ENCODE assay signal across 9 mouse cellular contexts in genomic region chr10:89874036-89874435, GRCm38 (mm10). TPM values are rescaled to one million over a fixed set of nuclear protein-coding genes. Genes with fewer than 3 reads are reported as not detected.
A peak's percentile ranks its signal among the peaks of the same experiment; 100 is the strongest.
DNase-seq lines count a peak whose midpoint lies in the region; ATAC-seq and TF ChIP-seq lines count a peak whose summit lies in the region.
"Had no signal": no experiment of that assay in that cellular context is flagged by ENCODE, and none has a peak within 500 bp of the region (broad histone marks: within the 10 kb centered on the region; RNA-seq: fewer than 3 reads in every experiment).

No protein-coding gene starts in this region.

- H3K27ac ChIP-seq in forebrain, embryonic 14.5 days (ENCODE audit: low read depth, low read length) = no peak overlapping the region
- H3K27ac ChIP-seq in liver, embryonic 13.5 days = no peak overlapping the region
- H3K27ac ChIP-seq in stomach, embryonic 16.5 days (ENCODE audit: low read length) = no peak overlapping the region

- no peak for TF ChIP-seq CTCF in E14TG2a.4 (conservative IDR thresholded peaks at IDR 0.05; ENCODE audit: low read length)

- DNase-seq in embryo, embryonic 10.5 days (ENCODE audit: low spot score) = peak; percentile 22
- no peak for DNase-seq in embryo, embryonic 10 days (ENCODE audit: low spot score)
- peak; percentile 47 for DNase-seq in forebrain, embryonic 14.5 days (ENCODE audit: low spot score)
- DNase-seq in liver, embryonic 13.5 days = no peak

- peaks cover 36% of the 10 kb centered on the region for H3K27me3 ChIP-seq in E14TG2a.4 (ENCODE audit: insufficient read depth, low read length)
- no peaks in the 10 kb centered on the region for H3K27me3 ChIP-seq in forebrain, embryonic 14.5 days (replicated peaks; ENCODE audit: control insufficient read depth, insufficient read depth, low read length)
- peaks cover 41% of the 10 kb centered on the region for H3K27me3 ChIP-seq in liver, embryonic 13.5 days
- peaks cover 18% of the 10 kb centered on the region for H3K27me3 ChIP-seq in stomach, embryonic 16.5 days (ENCODE audit: control insufficient read depth, insufficient read depth, low read length)

- H3K4me1 ChIP-seq in E14TG2a.4 (replicated peaks; ENCODE audit: low read depth, low read length) = peaks cover 15% of the 10 kb centered on the region
- H3K4me1 ChIP-seq in forebrain, embryonic 14.5 days (ENCODE audit: control insufficient read depth, insufficient read depth, low read length) = peaks cover 7% of the 10 kb centered on the region; the same call in 1 of the 2 replicates
- peaks cover 8% of the 10 kb centered on the region; the same call in 1 of the 2 replicates for H3K4me1 ChIP-seq in liver, embryonic 13.5 days (replicated peaks)
- H3K4me1 ChIP-seq in stomach, embryonic 16.5 days (ENCODE audit: control insufficient read depth, insufficient read depth, low read length) = peaks cover 10% of the 10 kb centered on the region

- 3% methylated on average over 8 of the region's 8 CpGs for WGBS in forebrain, embryonic 14.5 days
- 22% methylated on average over 8 of the region's 8 CpGs for WGBS in liver, embryonic 13.5 days (ENCODE audit: insufficient replicate concordance)
- WGBS in stomach, embryonic 16.5 days = 13% methylated on average over 8 of the region's 8 CpGs

- no peaks in the 10 kb centered on the region for H3K36me3 ChIP-seq in E14TG2a.4 (ENCODE audit: insufficient read depth, low read length)
- H3K36me3 ChIP-seq in forebrain, embryonic 14.5 days (ENCODE audit: control insufficient read depth, insufficient read depth, low read length) = no peaks in the 10 kb centered on the region
- no peaks in the 10 kb centered on the region for H3K36me3 ChIP-seq in liver, embryonic 13.5 days
- H3K36me3 ChIP-seq in stomach, embryonic 16.5 days (ENCODE audit: control insufficient read depth, insufficient read depth, low read length) = no peaks in the 10 kb centered on the region

- peak overlapping the region; percentile 89 for H3K9ac ChIP-seq in forebrain, embryonic 14.5 days (ENCODE audit: low read length)
- H3K9ac ChIP-seq in liver, embryonic 13.5 days = no peak overlapping the region
- H3K9ac ChIP-seq in stomach, embryonic 16.5 days (ENCODE audit: low read length) = no peak overlapping the region

- no peak for ATAC-seq in forebrain, embryonic 14.5 days
- no peak for ATAC-seq in liver, embryonic 13.5 days (ENCODE audit: low read depth)
- ATAC-seq in stomach, embryonic 16.5 days (ENCODE audit: insufficient read depth, low FRiP score) = no peak
- ATAC-seq in inflammation-experienced regulatory T-cells, adult 6 months = no peak
- no peak for ATAC-seq in monocyte, adult 5-6 weeks (replicated peaks; ENCODE audit: insufficient number of reproducible peaks, low FRiP score, low TSS enrichment, poor library complexity, severe bottlenecking)

- H3K9me3 ChIP-seq in E14TG2a.4 (ENCODE audit: low read length) = no peaks in the 10 kb centered on the region
- H3K9me3 ChIP-seq in forebrain, embryonic 14.5 days (replicated peaks; ENCODE audit: control insufficient read depth, low read length) = no peaks in the 10 kb centered on the region
- H3K9me3 ChIP-seq in liver, embryonic 13.5 days (replicated peaks) = no peaks in the 10 kb centered on the region
- H3K9me3 ChIP-seq in stomach, embryonic 16.5 days (replicated peaks; ENCODE audit: control insufficient read depth, low read length) = no peaks in the 10 kb centered on the region

- H3K4me2 ChIP-seq in forebrain, embryonic 14.5 days (ENCODE audit: low read length) = peak overlapping the region; percentile 59
- peak overlapping the region; percentile 68 for H3K4me2 ChIP-seq in liver, embryonic 13.5 days
- H3K4me2 ChIP-seq in stomach, embryonic 16.5 days (ENCODE audit: low read depth, low read length) = peak overlapping the region; percentile 98

- peak overlapping the region; percentile 90 for H3K4me3 ChIP-seq in E14TG2a.4 (replicated peaks; ENCODE audit: low read length)
- H3K4me3 ChIP-seq in forebrain, embryonic 14.5 days (ENCODE audit: low read depth, low read length) = peak overlapping the region; percentile 77
- H3K4me3 ChIP-seq in liver, embryonic 13.5 days (replicated peaks) = peak overlapping the region; percentile 47; the same call in 1 of the 2 replicates
- peak overlapping the region; percentile 60 for H3K4me3 ChIP-seq in stomach, embryonic 16.5 days (replicated peaks; ENCODE audit: low read length)

RNA-seq across cellular contexts. Expression of gene Anks1b, which starts 0.7 kb away (rescaled TPM):
- polyA plus RNA-seq in forebrain, embryonic 14.5 days (2014; fragmentation: Nextera tagmentation; extraction: Ambion mirVana) = 36.0 and 48.3 TPM in 2 replicates
- polyA plus RNA-seq in liver, embryonic 13.5 days (2015; fragmentation: Nextera tagmentation; extraction: Ambion mirVana) = 0.25 TPM in 1 of 2 replicates, not detected in the other
- polyA plus RNA-seq in stomach, embryonic 16.5 days (2015; fragmentation: Nextera tagmentation; extraction: Ambion mirVana) = 1.3 and 1.4 TPM in 2 replicates
- polyA plus RNA-seq in inflammation-experienced regulatory T-cells, adult 6 months (2017; shearing (Covaris generic)) = under 1 TPM in 1 of 3 experiments, not detected in 2; 0.30 TPM
- total RNA-seq in monocyte, adult 5-6 weeks (2017) = 0.43 TPM in 1 of 3 replicates, not detected in the others
- total RNA-seq: common myeloid progenitor, adult 5-6 weeks had no signal

Comparison
In these comparisons a context has a peak if more than half of its experiments do, and no peak if none do; other contexts are left out.
1. DNase-seq: peak in embryo, embryonic 10.5 days (single experiment) and forebrain, embryonic 14.5 days (single experiment); none in embryo, embryonic 10 days (single experiment) and liver, embryonic 13.5 days (single experiment).
2. RNA of gene Anks1b, which starts 0.7 kb away (polyA plus RNA-seq): 36.0 to 48.3 TPM in forebrain, embryonic 14.5 days; 1.3 to 1.4 TPM in stomach, embryonic 16.5 days, 0.25 TPM in liver, embryonic 13.5 days and 0.30 TPM in inflammation-experienced regulatory T-cells, adult 6 months; every median in the first group is over 10 times any median in the second.
3. Peak in every context shown above with its lines, with median percentiles within 50 percentile points of each other: H3K4me3 ChIP-seq and H3K4me2 ChIP-seq.